Mouse (Mus musculus): ENCODE results near the gene Mcub. TPM values are rescaled to one million over a fixed set of nuclear protein-coding genes. Genes with fewer than 3 reads are reported as not detected.

Gene Mcub
- total RNA-seq, 1 experiment = 0.54 TPM

- H3K9me3 ChIP-seq (ENCODE audit: control insufficient read depth, insufficient read depth, low read depth, low read length) = no peaks in the 10 kb centered on the region
- H3K9ac ChIP-seq (ENCODE audit: insufficient read depth, low read depth, low read length, poor library complexity, severe bottlenecking) = no peak overlapping the region
- no peaks in the 10 kb centered on the region for H3K36me3 ChIP-seq (ENCODE audit: control insufficient read depth, insufficient read depth, low read length, poor library complexity, severe bottlenecking)
- TF ChIP-seq MAFK (IDR thresholded peaks at IDR 0.05; ENCODE audit: insufficient read depth, low read depth, low read length) (no peak), ZC3H11A (IDR thresholded peaks at IDR 0.05; ENCODE audit: borderline replicate concordance, low read depth, low read length) (no peak), ZNF384 (IDR thresholded peaks at IDR 0.05; ENCODE audit: low read depth, low read length) (no peak), CHD2 (IDR thresholded peaks at IDR 0.05; ENCODE audit: low read depth, low read length) (no peak), HCFC1 (IDR thresholded peaks at IDR 0.05; ENCODE audit: borderline replicate concordance, insufficient read depth, low read length) (no peak)
- peaks cover 0 to 5% of the 10 kb centered on the region in 2 experiments; a peak in 1 of 4 replicates for H3K4me1 ChIP-seq (ENCODE audit: control insufficient read depth in 2 of 2, insufficient read depth in 2 of 2, low read length in 2 of 2, poor library complexity in 1 of 2)
- H3K4me3 ChIP-seq (ENCODE audit: insufficient read depth in 1 of 2, low read depth in 1 of 2, low read length in 2 of 2, poor library complexity in 1 of 2, severe bottlenecking in 1 of 2) = no peak overlapping the region
- H3K27ac ChIP-seq (ENCODE audit: insufficient read depth, low read depth, low read length, poor library complexity, severe bottlenecking) = no peak overlapping the region
- in situ Hi-C loops (cut with MboI; ENCODE audit: low sequenced_read_pairs in 2 of 2, unreplicated experiment in 2 of 2) = no loop called here
- no peak for DNase-seq (ENCODE audit: low read depth, low spot score)
These were observed 2.1 kb downstream of the Mcub start for GRCm38 (mm10) chr3:129967874-129968273.

DNA sequence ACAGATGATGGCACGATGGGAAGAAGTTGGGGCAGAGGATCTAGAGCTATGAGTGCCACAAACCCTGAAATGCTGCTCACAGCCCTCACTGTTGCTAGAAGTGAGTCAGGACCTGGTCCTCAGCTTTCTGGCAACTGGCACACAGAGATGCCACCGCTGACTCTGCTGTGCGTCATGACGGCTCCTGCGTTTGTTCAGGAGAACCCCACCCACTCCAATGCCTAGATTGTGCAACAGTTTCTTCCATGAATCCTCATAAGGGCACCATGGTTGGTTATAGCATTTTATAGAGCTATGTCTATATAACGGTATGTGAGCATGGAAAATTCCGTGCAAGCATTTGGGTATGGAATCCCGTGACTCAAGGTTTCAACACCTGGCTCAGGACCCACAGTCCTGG, 5.3 kb downstream of the Mcub start:
- no peak for TF ChIP-seq ZC3H11A (IDR thresholded peaks at IDR 0.05; ENCODE audit: borderline replicate concordance, low read depth, low read length)
- TF ChIP-seq HCFC1 (IDR thresholded peaks at IDR 0.05; ENCODE audit: borderline replicate concordance, insufficient read depth, low read length) = no peak
- TF ChIP-seq MAFK (IDR thresholded peaks at IDR 0.05; ENCODE audit: insufficient read depth, low read depth, low read length) = no peak
- no peak for TF ChIP-seq ZNF384 (IDR thresholded peaks at IDR 0.05; ENCODE audit: low read depth, low read length)
- TF ChIP-seq CHD2 (IDR thresholded peaks at IDR 0.05; ENCODE audit: low read depth, low read length) = no peak
- H3K9me3 ChIP-seq (ENCODE audit: control insufficient read depth, insufficient read depth, low read depth, low read length) = no peaks in the 10 kb centered on the region
- no peaks in the 10 kb centered on the region for H3K36me3 ChIP-seq (ENCODE audit: control insufficient read depth, insufficient read depth, low read length, poor library complexity, severe bottlenecking)
- no peak overlapping the region for H3K9ac ChIP-seq (ENCODE audit: insufficient read depth, low read depth, low read length, poor library complexity, severe bottlenecking)
- DNase-seq (ENCODE audit: low read depth, low spot score) = no peak
- no peak overlapping the region for H3K27ac ChIP-seq (ENCODE audit: insufficient read depth, low read depth, low read length, poor library complexity, severe bottlenecking)
- H3K4me1 ChIP-seq (ENCODE audit: control insufficient read depth in 2 of 2, insufficient read depth in 2 of 2, low read length in 2 of 2, poor library complexity in 1 of 2) = peaks cover 0 to 5% of the 10 kb centered on the region in 2 experiments; a peak in 1 of 4 replicates
- in situ Hi-C loops (cut with MboI; ENCODE audit: low sequenced_read_pairs in 2 of 2, unreplicated experiment in 2 of 2) = no loop called here
- H3K4me3 ChIP-seq (ENCODE audit: insufficient read depth in 1 of 2, low read depth in 1 of 2, low read length in 2 of 2, poor library complexity in 1 of 2, severe bottlenecking in 1 of 2) = no peak overlapping the region

DNA sequence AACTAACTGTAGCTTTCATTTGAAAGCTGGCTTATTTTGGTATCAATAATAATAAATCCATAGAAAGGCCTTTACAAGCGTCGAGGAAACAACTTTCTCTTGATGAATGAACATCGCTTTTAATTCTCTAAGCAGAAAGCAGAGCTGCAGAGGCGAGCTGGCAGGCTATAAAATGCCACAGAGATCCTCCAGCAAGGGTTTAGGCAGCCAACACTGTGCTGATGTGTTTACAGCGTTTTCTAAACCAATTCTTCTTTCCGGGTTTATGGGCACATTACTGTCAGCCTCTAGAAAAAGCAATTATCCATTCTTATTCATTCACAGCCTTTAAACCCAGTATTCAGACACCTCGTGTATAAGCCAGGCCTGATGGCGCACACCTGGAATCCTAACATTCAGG, 7.5 kb downstream of the Mcub start:
- TF ChIP-seq ZC3H11A (IDR thresholded peaks at IDR 0.05; ENCODE audit: borderline replicate concordance, low read depth, low read length) = no peak
- no peaks in the 10 kb centered on the region for H3K36me3 ChIP-seq (ENCODE audit: control insufficient read depth, insufficient read depth, low read length, poor library complexity, severe bottlenecking)
- H3K27ac ChIP-seq (ENCODE audit: insufficient read depth, low read depth, low read length, poor library complexity, severe bottlenecking) = no peak overlapping the region
- no peak overlapping the region for H3K4me3 ChIP-seq (ENCODE audit: insufficient read depth in 1 of 2, low read depth in 1 of 2, low read length in 2 of 2, poor library complexity in 1 of 2, severe bottlenecking in 1 of 2)
- no peak for DNase-seq (ENCODE audit: low read depth, low spot score)
- no peaks in the 10 kb centered on the region for H3K9me3 ChIP-seq (ENCODE audit: control insufficient read depth, insufficient read depth, low read depth, low read length)
- H3K4me1 ChIP-seq (ENCODE audit: control insufficient read depth in 2 of 2, insufficient read depth in 2 of 2, low read length in 2 of 2, poor library complexity in 1 of 2) = no peaks in the 10 kb centered on the region
- no peak overlapping the region for H3K9ac ChIP-seq (ENCODE audit: insufficient read depth, low read depth, low read length, poor library complexity, severe bottlenecking)
- in situ Hi-C loops (cut with MboI; ENCODE audit: low sequenced_read_pairs in 2 of 2, unreplicated experiment in 2 of 2) = no loop called here

- H3K9ac ChIP-seq (ENCODE audit: insufficient read depth, low read depth, low read length, poor library complexity, severe bottlenecking) = no peak overlapping the region
- H3K36me3 ChIP-seq (ENCODE audit: control insufficient read depth, insufficient read depth, low read length, poor library complexity, severe bottlenecking) = no peaks in the 10 kb centered on the region
- no peak for DNase-seq (ENCODE audit: low read depth, low spot score)
- TF ChIP-seq HCFC1 (IDR thresholded peaks at IDR 0.05; ENCODE audit: borderline replicate concordance, insufficient read depth, low read length) = no peak
- no peak for TF ChIP-seq MAFK (IDR thresholded peaks at IDR 0.05; ENCODE audit: insufficient read depth, low read depth, low read length)
- no peak for TF ChIP-seq ZNF384 (IDR thresholded peaks at IDR 0.05; ENCODE audit: low read depth, low read length)
- no peak for TF ChIP-seq CHD2 (IDR thresholded peaks at IDR 0.05; ENCODE audit: low read depth, low read length)
- no peak for TF ChIP-seq ZC3H11A (IDR thresholded peaks at IDR 0.05; ENCODE audit: borderline replicate concordance, low read depth, low read length)
- H3K4me3 ChIP-seq (ENCODE audit: insufficient read depth in 1 of 2, low read depth in 1 of 2, low read length in 2 of 2, poor library complexity in 1 of 2, severe bottlenecking in 1 of 2) = no peak overlapping the region
- no peak overlapping the region for H3K27ac ChIP-seq (ENCODE audit: insufficient read depth, low read depth, low read length, poor library complexity, severe bottlenecking)
- H3K9me3 ChIP-seq (ENCODE audit: control insufficient read depth, insufficient read depth, low read depth, low read length) = no peaks in the 10 kb centered on the region
- H3K4me1 ChIP-seq (ENCODE audit: control insufficient read depth in 2 of 2, insufficient read depth in 2 of 2, low read length in 2 of 2, poor library complexity in 1 of 2) = no peaks in the 10 kb centered on the region
- in situ Hi-C loops (cut with MboI; ENCODE audit: low sequenced_read_pairs in 2 of 2, unreplicated experiment in 2 of 2) = no loop called here
These were observed 16.7 kb downstream of the Mcub start for GRCm38 (mm10) chr3:129953296-129953695.

- no peak overlapping the region for H3K27ac ChIP-seq (ENCODE audit: insufficient read depth, low read depth, low read length, poor library complexity, severe bottlenecking)
- H3K4me3 ChIP-seq (ENCODE audit: insufficient read depth in 1 of 2, low read depth in 1 of 2, low read length in 2 of 2, poor library complexity in 1 of 2, severe bottlenecking in 1 of 2) = no peak overlapping the region
- no peaks in the 10 kb centered on the region for H3K36me3 ChIP-seq (ENCODE audit: control insufficient read depth, insufficient read depth, low read length, poor library complexity, severe bottlenecking)
- no peaks in the 10 kb centered on the region for H3K4me1 ChIP-seq (ENCODE audit: control insufficient read depth in 2 of 2, insufficient read depth in 2 of 2, low read length in 2 of 2, poor library complexity in 1 of 2)
- H3K9ac ChIP-seq (ENCODE audit: insufficient read depth, low read depth, low read length, poor library complexity, severe bottlenecking) = no peak overlapping the region
- TF ChIP-seq HCFC1 (IDR thresholded peaks at IDR 0.05; ENCODE audit: borderline replicate concordance, insufficient read depth, low read length) (peak; percentile 84), ZNF384 (IDR thresholded peaks at IDR 0.05; ENCODE audit: low read depth, low read length) (no peak)
- in situ Hi-C loops (cut with MboI; ENCODE audit: low sequenced_read_pairs in 2 of 2, unreplicated experiment in 2 of 2) = no loop called here
- H3K9me3 ChIP-seq (ENCODE audit: control insufficient read depth, insufficient read depth, low read depth, low read length) = no peaks in the 10 kb centered on the region
- DNase-seq (ENCODE audit: low read depth, low spot score) = no peak
These were observed 20.7 kb downstream of the Mcub start for GRCm38 (mm10) chr3:129949158-129949773.

Measured in ES-E14 (cell line).